8 mouse cellular contexts compared by ENCODE assay signal in the genomic region with DNA sequence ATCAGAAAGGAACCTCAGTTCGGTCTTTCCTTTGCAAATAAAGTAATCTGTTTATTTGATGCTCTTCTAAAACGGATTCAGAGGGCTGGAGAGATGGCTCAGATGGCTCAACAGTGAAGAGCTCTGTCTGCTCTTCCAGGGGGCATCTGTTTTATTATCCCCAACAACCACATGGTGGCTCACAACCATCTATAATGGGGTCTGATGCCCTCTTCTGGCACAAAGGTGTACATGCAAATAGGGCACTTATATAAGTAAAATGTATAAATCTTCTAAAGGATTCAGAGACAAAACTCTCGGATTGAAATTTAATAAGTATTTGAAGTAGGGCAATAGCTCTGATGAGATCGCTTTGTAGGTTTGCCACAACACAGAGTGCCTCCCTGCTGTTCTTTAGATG. TPM values are rescaled to one million over a fixed set of nuclear protein-coding genes. Genes with fewer than 3 reads are reported as not detected.
DNase-seq lines count a peak whose midpoint lies in the region; ATAC-seq and TF ChIP-seq lines count a peak whose summit lies in the region.

No protein-coding gene starts in this region.

- no peak overlapping the region for H3K27ac ChIP-seq in forebrain, embryonic 14.5 days (ENCODE audit: low read depth, low read length)
- no peak overlapping the region for H3K27ac ChIP-seq in forebrain, embryonic 13.5 days
- H3K27ac ChIP-seq in lung, embryonic 14.5 days (ENCODE audit: low read depth): no peak overlapping the region
- H3K27ac ChIP-seq in forebrain, embryonic 16.5 days (ENCODE audit: low read length): no peak overlapping the region

- DNase-seq in forebrain, embryonic 14.5 days (ENCODE audit: low spot score): peak; percentile 73
- DNase-seq in lung, embryonic 14.5 days: peak; percentile 76
- no peak for DNase-seq in lung, postnatal 25 days (ENCODE audit: low spot score)
- peak; percentile 78 for DNase-seq in brain, embryonic 14.5 days (ENCODE audit: low read depth)
- peak; percentile 76 for DNase-seq in retina, postnatal 1 day
- no peak for DNase-seq in testis, postnatal 10 days (ENCODE audit: low spot score)

- no peak for TF ChIP-seq POLR2A in brain, embryonic 14.5 days (IDR thresholded peaks at IDR 0.05; ENCODE audit: borderline replicate concordance, extremely low read depth, insufficient read depth, insufficient read length, poor library complexity, severe bottlenecking)

- no peak for ATAC-seq in forebrain, embryonic 14.5 days
- ATAC-seq in forebrain, embryonic 13.5 days: no peak
- no peak for ATAC-seq in lung, embryonic 14.5 days (ENCODE audit: insufficient read depth)
- ATAC-seq in forebrain, embryonic 16.5 days: no peak

- H3K4me3 ChIP-seq in forebrain, embryonic 14.5 days (ENCODE audit: low read depth, low read length): no peak overlapping the region
- H3K4me3 ChIP-seq in forebrain, embryonic 13.5 days: no peak overlapping the region
- H3K4me3 ChIP-seq in lung, embryonic 14.5 days (ENCODE audit: low read depth, low read length): no peak overlapping the region
- no peak overlapping the region for H3K4me3 ChIP-seq in forebrain, embryonic 16.5 days (replicated peaks; ENCODE audit: low read length)

- H3K9ac ChIP-seq in forebrain, embryonic 14.5 days (ENCODE audit: low read length): no peak overlapping the region
- H3K9ac ChIP-seq in forebrain, embryonic 13.5 days: no peak overlapping the region
- H3K9ac ChIP-seq in lung, embryonic 14.5 days: no peak overlapping the region
- no peak overlapping the region for H3K9ac ChIP-seq in forebrain, embryonic 16.5 days (replicated peaks; ENCODE audit: low read depth, low read length)

- H3K4me1 ChIP-seq in forebrain, embryonic 14.5 days (ENCODE audit: control insufficient read depth, insufficient read depth, low read length): peaks cover 8% of the 10 kb centered on the region
- peaks cover 18% of the 10 kb centered on the region for H3K4me1 ChIP-seq in forebrain, embryonic 13.5 days
- H3K4me1 ChIP-seq in lung, embryonic 14.5 days (ENCODE audit: insufficient read depth): no peaks in the 10 kb centered on the region
- peaks cover 16% of the 10 kb centered on the region for H3K4me1 ChIP-seq in forebrain, embryonic 16.5 days (replicated peaks; ENCODE audit: control insufficient read depth, insufficient read depth, low read length)

- peak; percentile 81 for TF ChIP-seq CTCF in lung, embryonic 14.5 days (IDR thresholded peaks at IDR 0.05; ENCODE audit: low read depth)
- TF ChIP-seq CTCF in brain, embryonic 14.5 days (IDR thresholded peaks at IDR 0.05; ENCODE audit: borderline replicate concordance, extremely low read depth, insufficient read depth, insufficient read length): peak; percentile 58; the same call in 1 of the 2 replicates

- no peaks in the 10 kb centered on the region for H3K27me3 ChIP-seq in forebrain, embryonic 14.5 days (replicated peaks; ENCODE audit: control insufficient read depth, insufficient read depth, low read length)
- H3K27me3 ChIP-seq in forebrain, embryonic 13.5 days: no peaks in the 10 kb centered on the region
- H3K27me3 ChIP-seq in lung, embryonic 14.5 days (ENCODE audit: insufficient read depth, low read length): no peaks in the 10 kb centered on the region
- no peaks in the 10 kb centered on the region for H3K27me3 ChIP-seq in forebrain, embryonic 16.5 days (replicated peaks; ENCODE audit: control insufficient read depth, insufficient read depth, low read length)

- H3K36me3 ChIP-seq in forebrain, embryonic 14.5 days (ENCODE audit: control insufficient read depth, insufficient read depth, low read length): peaks cover 23% of the 10 kb centered on the region
- H3K36me3 ChIP-seq in forebrain, embryonic 13.5 days (ENCODE audit: poor library complexity, severe bottlenecking): peaks cover 28% of the 10 kb centered on the region
- peaks cover 34% of the 10 kb centered on the region for H3K36me3 ChIP-seq in lung, embryonic 14.5 days (ENCODE audit: insufficient read depth)
- peaks cover 8% of the 10 kb centered on the region for H3K36me3 ChIP-seq in forebrain, embryonic 16.5 days (ENCODE audit: control insufficient read depth, insufficient read depth)

- WGBS in forebrain, embryonic 14.5 days: 77% methylated on average over 4 of the region's 4 CpGs
- 79% methylated on average over 4 of the region's 4 CpGs for WGBS in forebrain, embryonic 13.5 days
- 66% methylated on average over 4 of the region's 4 CpGs for WGBS in lung, embryonic 14.5 days
- WGBS in forebrain, embryonic 16.5 days: 72% methylated on average over 4 of the region's 4 CpGs

- no peak overlapping the region for H3K4me2 ChIP-seq in forebrain, embryonic 14.5 days (ENCODE audit: low read length)
- no peak overlapping the region for H3K4me2 ChIP-seq in forebrain, embryonic 13.5 days
- H3K4me2 ChIP-seq in lung, embryonic 14.5 days: no peak overlapping the region
- H3K4me2 ChIP-seq in forebrain, embryonic 16.5 days (ENCODE audit: low read length): no peak overlapping the region

- no peaks in the 10 kb centered on the region for H3K9me3 ChIP-seq in forebrain, embryonic 14.5 days (replicated peaks; ENCODE audit: control insufficient read depth, low read length)
- H3K9me3 ChIP-seq in forebrain, embryonic 13.5 days (replicated peaks): peaks cover 3% of the 10 kb centered on the region; the same call in 1 of the 2 replicates
- H3K9me3 ChIP-seq in lung, embryonic 14.5 days (ENCODE audit: low read depth, low read length): 0 out of 2 replicates have a peak, but pooled peaks cover 2% of the 10 kb centered on the region
- 0 out of 2 replicates have a peak, but pooled peaks cover 2% of the 10 kb centered on the region for H3K9me3 ChIP-seq in forebrain, embryonic 16.5 days (ENCODE audit: control insufficient read depth, low read length)

RNA-seq across cellular contexts. Expression of a gene that starts 2.2 kb away (rescaled TPM):
- 3.0 and 5.2 TPM in 2 replicates for polyA plus RNA-seq in forebrain, embryonic 14.5 days (2014; fragmentation: Nextera tagmentation; extraction: Ambion mirVana)
- polyA plus RNA-seq in forebrain, embryonic 13.5 days (2015; fragmentation: Nextera tagmentation; extraction: Ambion mirVana): 3.3 and 3.8 TPM in 2 replicates
- 1.0 and 1.5 TPM in 2 replicates for polyA plus RNA-seq in lung, embryonic 14.5 days (2014; fragmentation: Nextera tagmentation; extraction: Ambion mirVana)
- polyA plus RNA-seq in brain, embryonic 14.5 days (2012; rRNA removed): 3.1 and 3.7 TPM in 2 replicates
- 2.7 and 3.1 TPM in 2 replicates for polyA plus RNA-seq in forebrain, embryonic 16.5 days (2015; fragmentation: Nextera tagmentation; extraction: Ambion mirVana)

RNA-seq across cellular contexts. Expression of a gene that starts 11.5 kb away (rescaled TPM):
- 0.11 and 0.32 TPM in 2 replicates for polyA plus RNA-seq in forebrain, embryonic 14.5 days (2014; fragmentation: Nextera tagmentation; extraction: Ambion mirVana)
- 0.31 and 0.32 TPM in 2 replicates for polyA plus RNA-seq in forebrain, embryonic 13.5 days (2015; fragmentation: Nextera tagmentation; extraction: Ambion mirVana)
- polyA plus RNA-seq in lung, embryonic 14.5 days (2014; fragmentation: Nextera tagmentation; extraction: Ambion mirVana): 2.3 and 2.4 TPM in 2 replicates
- 1.9 and 2.8 TPM in 2 replicates for polyA plus RNA-seq in brain, embryonic 14.5 days (2012; rRNA removed)
- polyA plus RNA-seq in forebrain, embryonic 16.5 days (2015; fragmentation: Nextera tagmentation; extraction: Ambion mirVana): 0.67 and 1.1 TPM in 2 replicates

RNA-seq across cellular contexts. Expression of a gene that starts 13.0 kb away (rescaled TPM):
- polyA plus RNA-seq in forebrain, embryonic 14.5 days (2014; fragmentation: Nextera tagmentation; extraction: Ambion mirVana): 78.3 and 82.6 TPM in 2 replicates
- 160 and 180 TPM in 2 replicates for polyA plus RNA-seq in forebrain, embryonic 13.5 days (2015; fragmentation: Nextera tagmentation; extraction: Ambion mirVana)
- polyA plus RNA-seq in lung, embryonic 14.5 days (2014; fragmentation: Nextera tagmentation; extraction: Ambion mirVana): 40.0 and 44.5 TPM in 2 replicates
- polyA plus RNA-seq in brain, embryonic 14.5 days (2012; rRNA removed): 45.5 and 90.3 TPM in 2 replicates
- polyA plus RNA-seq in forebrain, embryonic 16.5 days (2015; fragmentation: Nextera tagmentation; extraction: Ambion mirVana): 118 and 156 TPM in 2 replicates

RNA-seq across cellular contexts. Expression of a gene that starts 13.0 kb away (rescaled TPM):
- polyA plus RNA-seq in forebrain, embryonic 14.5 days (2014; fragmentation: Nextera tagmentation; extraction: Ambion mirVana): 45.9 and 46.0 TPM in 2 replicates
- 52.9 and 56.9 TPM in 2 replicates for polyA plus RNA-seq in forebrain, embryonic 13.5 days (2015; fragmentation: Nextera tagmentation; extraction: Ambion mirVana)
- 27.5 and 30.1 TPM in 2 replicates for polyA plus RNA-seq in lung, embryonic 14.5 days (2014; fragmentation: Nextera tagmentation; extraction: Ambion mirVana)
- polyA plus RNA-seq in brain, embryonic 14.5 days (2012; rRNA removed): 57.0 and 73.1 TPM in 2 replicates
- 55.7 and 62.7 TPM in 2 replicates for polyA plus RNA-seq in forebrain, embryonic 16.5 days (2015; fragmentation: Nextera tagmentation; extraction: Ambion mirVana)

RNA-seq across cellular contexts. Expression of a gene that starts 29.5 kb away (rescaled TPM):
- polyA plus RNA-seq in forebrain, embryonic 14.5 days (2014; fragmentation: Nextera tagmentation; extraction: Ambion mirVana): 53.9 and 60.5 TPM in 2 replicates
- 50.9 and 54.0 TPM in 2 replicates for polyA plus RNA-seq in forebrain, embryonic 13.5 days (2015; fragmentation: Nextera tagmentation; extraction: Ambion mirVana)
- polyA plus RNA-seq in lung, embryonic 14.5 days (2014; fragmentation: Nextera tagmentation; extraction: Ambion mirVana): 48.8 and 48.9 TPM in 2 replicates
- 62.1 and 63.5 TPM in 2 replicates for polyA plus RNA-seq in brain, embryonic 14.5 days (2012; rRNA removed)
- 55.5 and 61.7 TPM in 2 replicates for polyA plus RNA-seq in forebrain, embryonic 16.5 days (2015; fragmentation: Nextera tagmentation; extraction: Ambion mirVana)

Comparison
In these comparisons a context has a peak if more than half of its experiments do, and no peak if none do; other contexts are left out.
1. DNase-seq: peak in forebrain, embryonic 14.5 days (single experiment), lung, embryonic 14.5 days (single experiment), brain, embryonic 14.5 days (single experiment) and retina, postnatal 1 day (single experiment); none in lung, postnatal 25 days (single experiment) and testis, postnatal 10 days (single experiment).